Mouse (Mus musculus) hindbrain, embryonic 10.5 days (tissue): Measurements from ENCODE around the gene Psapl1. TPM values are rescaled to one million over a fixed set of nuclear protein-coding genes. Genes with fewer than 3 reads are reported as not detected.

Source experiments
- polyA plus RNA-seq: library from polyadenylated mRNA; unstranded; fragments of >200 nt; fragmentation: Nextera tagmentation; extraction: Ambion mirVana; gene quantifications from 2 replicates; pipeline ENCODE4 v1.2.1, GENCODE M21; 2016

Psapl1 gene
- polyA plus RNA-seq, 1 experiment from 2014 or later = not detected

Other genes with a start within 250 kb of the Psapl1 start
- gene Sorcs2, start 194.1 kb downstream of the Psapl1 start, polyA plus RNA-seq = 7.5 and 10.5 TPM in 2 replicates